Mouse (Mus musculus) ES-E14 (cell line): ENCODE results near the gene Rsph3a. TPM values are rescaled to one million over a fixed set of nuclear protein-coding genes. Genes with fewer than 3 reads are reported as not detected.
"Not testable (repeated sequence)": the region's sequence is repeated elsewhere in the genome, so short reads cannot be mapped to it uniquely, and the experiment has no call there.

Experiments
- DNase-seq: peaks from one replicate; pipeline ENCODE4 v3.0.0-alpha.2; 2013; ENCODE audit warnings: low read depth, low spot score
- H3K27ac ChIP-seq: 2 replicates; pipeline ENCODE4 v1.5.1; 2012; ENCODE audit warnings: low read depth, mild to moderate bottlenecking, low read length, moderate library complexity, mixed read lengths; ENCODE audit not compliant: poor library complexity, insufficient read depth, severe bottlenecking
- H3K36me3 ChIP-seq: 2 replicates; pipeline ENCODE4 v1.6.1; 2012; ENCODE audit warnings: mild to moderate bottlenecking, low read length, moderate library complexity, mixed read lengths; ENCODE audit not compliant: control insufficient read depth, poor library complexity, insufficient read depth, severe bottlenecking
- H3K4me1 ChIP-seq, 2 experiments: fragments of 150-350 bp in 1 of 2; sonication (generic) in 1 of 2; 2 replicates each; pipeline ENCODE4 v1.6.1; 2012; ENCODE audit warnings: low read length in 2 of 2, mild to moderate bottlenecking in 1 of 2, mixed read lengths in 1 of 2; ENCODE audit not compliant: control insufficient read depth in 2 of 2, insufficient read depth in 2 of 2, poor library complexity in 1 of 2
- H3K4me3 ChIP-seq, 2 experiments: fragments of 150-350 bp in 1 of 2; sonication (generic) in 1 of 2; 2 replicates each; pipeline ENCODE4 v1.5.1; 2012; ENCODE audit warnings: low read length in 2 of 2, low read depth in 1 of 2, mild to moderate bottlenecking in 1 of 2, mixed read lengths in 1 of 2; ENCODE audit not compliant: insufficient read depth in 1 of 2, poor library complexity in 1 of 2, severe bottlenecking in 1 of 2
- H3K9ac ChIP-seq: 2 replicates; pipeline ENCODE4 v1.6.1; 2012; ENCODE audit warnings: low read depth, mild to moderate bottlenecking, low read length, mixed read lengths; ENCODE audit not compliant: poor library complexity, insufficient read depth, severe bottlenecking
- H3K9me3 ChIP-seq: fragments of 150-350 bp; sonication (generic); 2 replicates; pipeline ENCODE4 v1.6.1; 2012; ENCODE audit warnings: low read depth, mild to moderate bottlenecking, low read length; ENCODE audit not compliant: control insufficient read depth, insufficient read depth
- in situ Hi-C, 2 experiments: fragments of 600-800 bp; cut with MboI; formaldehyde crosslinking; loops; one replicate each; pipeline ENCODE4 v1.15.1; 2025; ENCODE audit warnings: low sequenced_read_pairs in 2 of 2, inconsistent platforms in 1 of 2; ENCODE audit not compliant: unreplicated experiment in 2 of 2
- total RNA-seq: library from RNA; depleted of rRNA; stranded (reverse); fragments of 300-350 nt; gene quantifications from 2 replicates; pipeline ENCODE4 v1.2.3, GENCODE M21; 2012; rRNA removed

The Rsph3a gene
- total RNA-seq, 1 experiment, result 4.8 TPM

DNA sequence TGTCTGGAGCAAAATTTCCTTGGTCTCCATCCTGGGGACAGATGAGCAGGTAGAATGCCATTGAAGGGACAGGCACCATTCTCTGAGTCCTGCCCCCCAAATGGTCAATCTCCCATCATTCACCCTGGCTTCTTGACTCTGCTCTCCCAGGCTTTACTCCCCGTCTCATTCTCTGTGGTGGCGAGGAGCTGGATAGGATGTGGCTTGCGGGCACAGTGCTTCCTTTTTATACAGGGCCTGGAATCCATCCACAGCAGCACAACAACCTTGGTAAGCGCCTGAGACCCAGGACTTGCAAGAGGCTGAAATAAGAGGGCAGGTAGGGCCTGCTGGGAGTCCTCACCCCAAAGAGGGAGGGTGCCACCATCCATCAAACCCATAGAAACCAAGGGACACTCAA, 68.6 kb downstream of the Rsph3a start:
- H3K9ac ChIP-seq, H3K4me3 ChIP-seq, H3K27ac ChIP-seq, H3K36me3 ChIP-seq, DNase-seq, in situ Hi-C loops, H3K9me3 ChIP-seq, H3K4me1 ChIP-seq: not testable (repeated sequence)

GRCm38 (mm10) chr17:8022675-8023074, 77.3 kb downstream of the Rsph3a start:
- H3K9ac ChIP-seq, H3K27ac ChIP-seq, H3K36me3 ChIP-seq, in situ Hi-C loops, H3K4me3 ChIP-seq, H3K9me3 ChIP-seq, DNase-seq, H3K4me1 ChIP-seq: not testable (repeated sequence)

DNA sequence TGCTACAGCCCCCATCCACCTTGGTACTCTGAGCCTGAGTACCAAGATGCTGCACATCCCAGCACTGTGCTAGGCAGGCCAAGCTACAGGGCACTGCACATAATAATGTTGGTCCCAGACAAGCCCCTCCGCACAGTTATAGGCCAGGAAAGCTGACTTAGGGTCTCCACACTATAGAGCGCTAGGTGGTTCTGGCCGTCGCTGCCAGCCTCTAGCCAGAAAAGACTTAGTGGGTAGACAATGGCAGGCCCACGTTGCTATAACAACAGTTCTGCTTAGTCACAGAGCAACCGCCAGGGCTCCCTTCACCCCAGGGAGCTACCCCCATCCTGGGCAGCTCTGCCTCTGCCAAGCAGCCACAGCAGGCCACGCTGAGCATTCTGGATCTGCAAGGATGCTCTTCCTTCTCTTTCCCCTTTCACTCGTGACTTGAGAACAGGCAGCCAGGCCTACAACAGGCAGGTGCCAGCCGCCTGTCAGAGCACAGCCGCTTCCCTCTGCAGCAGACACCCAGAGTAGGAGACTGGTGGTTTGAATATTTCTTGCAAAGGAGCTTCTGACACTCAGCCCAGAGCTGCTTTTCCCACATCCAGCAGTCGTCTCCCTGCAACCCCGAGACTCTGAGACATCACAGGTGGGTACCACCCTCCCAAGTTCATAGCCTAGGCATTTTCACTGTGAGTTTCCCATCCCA, 82.2 kb downstream of the Rsph3a start:
- H3K27ac ChIP-seq, H3K4me1 ChIP-seq, H3K4me3 ChIP-seq, H3K36me3 ChIP-seq, in situ Hi-C loops, H3K9ac ChIP-seq, DNase-seq, H3K9me3 ChIP-seq: not testable (repeated sequence)

Other genes with a start within 250 kb of the Rsph3a start
- gene Fndc1, start 118.3 kb upstream of the Rsph3a start, total RNA-seq, result 1.3 and 2.7 TPM in 2 replicates
- gene Tagap, start 19.6 kb upstream of the Rsph3a start, total RNA-seq, result 2.7 and 3.2 TPM in 2 replicates
- gene Gm49673, start 202.2 kb downstream of the Rsph3a start, total RNA-seq, result 0.27 TPM in 1 of 2 replicates, not detected in the other
- gene Rnaset2a, start 202.5 kb downstream of the Rsph3a start, total RNA-seq, result 24.5 and 41.3 TPM in 2 replicates
- gene Fgfr1op, start 219.9 kb downstream of the Rsph3a start, total RNA-seq, result 32.8 and 35.0 TPM in 2 replicates